Mouse (Mus musculus) right cerebral cortex, postnatal 14 days (tissue): ENCODE measurements around the gene Atpaf1.

Experiments
- DNase-seq: peaks from one replicate; pipeline ENCODE4 v3.0.0; 2022

The Atpaf1 gene

GRCm38 (mm10) chr4:115850631-115851030 is 66.0 kb downstream of the Atpaf1 start:
- DNase-seq, result no peak

- DNase-seq, result no peak
Measured at GRCm38 (mm10) chr4:115851569-115851968, 67.0 kb downstream of the Atpaf1 start.

GRCm38 (mm10) chr4:115855100-115855499 is 70.5 kb downstream of the Atpaf1 start:
- DNase-seq, result no peak

- DNase-seq, result no peak
Measured at GRCm38 (mm10) chr4:115855609-115856008, 71.0 kb downstream of the Atpaf1 start.

- DNase-seq, result no peak
Measured at GRCm38 (mm10) chr4:115856282-115856681, 71.7 kb downstream of the Atpaf1 start.

GRCm38 (mm10) chr4:115857293-115857883 is 72.8 kb downstream of the Atpaf1 start:
- DNase-seq, result no peak

- no peak for DNase-seq
Measured at GRCm38 (mm10) chr4:115863352-115863751, 78.7 kb downstream of the Atpaf1 start.

- no peak for DNase-seq
Measured at GRCm38 (mm10) chr4:115863880-115864279, 79.3 kb downstream of the Atpaf1 start.
